Mouse (Mus musculus): ENCODE data around the gene Timm17a. TPM values are rescaled to one million over a fixed set of nuclear protein-coding genes. Genes with fewer than 3 reads are reported as not detected.

Timm17a gene
- 98.7 and 119 TPM in 2 replicates for total RNA-seq (2014; fragmentation: Nextera tagmentation)
- 34.5 and 46.8 TPM in 2 replicates for total RNA-seq (2017)

- peak; percentile 100 for ATAC-seq (replicated peaks; ENCODE audit: low FRiP score, low TSS enrichment, poor library complexity, severe bottlenecking)
Observed at GRCm38 (mm10) chr1:135313284-135314031, at the start of gene Timm17a. Timm17a (minus strand) TSS chr1:135313778.

- no peak for ATAC-seq (replicated peaks; ENCODE audit: low FRiP score, low TSS enrichment, poor library complexity, severe bottlenecking)
Observed at GRCm38 (mm10) chr1:135362115-135362514, 48.5 kb upstream of the Timm17a start.

- ATAC-seq (replicated peaks; ENCODE audit: low FRiP score, low TSS enrichment, poor library complexity, severe bottlenecking) = no peak
Observed at GRCm38 (mm10) chr1:135361491-135361890, 47.9 kb upstream of the Timm17a start.

- ATAC-seq (replicated peaks; ENCODE audit: low FRiP score, low TSS enrichment, poor library complexity, severe bottlenecking) = no peak
Observed at GRCm38 (mm10) chr1:135359071-135359470, 45.5 kb upstream of the Timm17a start.

- no peak for ATAC-seq (replicated peaks; ENCODE audit: low FRiP score, low TSS enrichment, poor library complexity, severe bottlenecking)
Observed at GRCm38 (mm10) chr1:135351953-135352352, 38.4 kb upstream of the Timm17a start.

GRCm38 (mm10) chr1:135347498-135348169 is 34.1 kb upstream of the Timm17a start:
- no peak for ATAC-seq (replicated peaks; ENCODE audit: low FRiP score, low TSS enrichment, poor library complexity, severe bottlenecking)

- no peak for ATAC-seq (replicated peaks; ENCODE audit: low FRiP score, low TSS enrichment, poor library complexity, severe bottlenecking)
Observed at GRCm38 (mm10) chr1:135346891-135347290, 33.3 kb upstream of the Timm17a start.

- ATAC-seq (replicated peaks; ENCODE audit: low FRiP score, low TSS enrichment, poor library complexity, severe bottlenecking) = no peak
Observed at GRCm38 (mm10) chr1:135344026-135344425, 30.4 kb upstream of the Timm17a start.

- ATAC-seq (replicated peaks; ENCODE audit: low FRiP score, low TSS enrichment, poor library complexity, severe bottlenecking) = no peak
Observed at GRCm38 (mm10) chr1:135341947-135342346, 28.4 kb upstream of the Timm17a start.

- ATAC-seq (replicated peaks; ENCODE audit: low FRiP score, low TSS enrichment, poor library complexity, severe bottlenecking) = no peak
Observed at GRCm38 (mm10) chr1:135330578-135330977, 17.0 kb upstream of the Timm17a start.

GRCm38 (mm10) chr1:135328368-135328767 is 14.8 kb upstream of the Timm17a start:
- no peak for ATAC-seq (replicated peaks; ENCODE audit: low FRiP score, low TSS enrichment, poor library complexity, severe bottlenecking)

GRCm38 (mm10) chr1:135325934-135326333 is 12.4 kb upstream of the Timm17a start:
- ATAC-seq (replicated peaks; ENCODE audit: low FRiP score, low TSS enrichment, poor library complexity, severe bottlenecking) = no peak

- ATAC-seq (replicated peaks; ENCODE audit: low FRiP score, low TSS enrichment, poor library complexity, severe bottlenecking) = no peak
Observed at GRCm38 (mm10) chr1:135324571-135324970, 11.0 kb upstream of the Timm17a start, which contains the start of gene Lmod1. Lmod1 (plus strand) TSS chr1:135324807.

- ATAC-seq (replicated peaks; ENCODE audit: low FRiP score, low TSS enrichment, poor library complexity, severe bottlenecking) = no peak
Observed at GRCm38 (mm10) chr1:135323367-135323901, 9.9 kb upstream of the Timm17a start.

- no peak for ATAC-seq (replicated peaks; ENCODE audit: low FRiP score, low TSS enrichment, poor library complexity, severe bottlenecking)
Observed at GRCm38 (mm10) chr1:135312201-135312600, 1.4 kb downstream of the Timm17a start.

- no peak for ATAC-seq (replicated peaks; ENCODE audit: low FRiP score, low TSS enrichment, poor library complexity, severe bottlenecking)
Observed at GRCm38 (mm10) chr1:135311356-135311755, 2.2 kb downstream of the Timm17a start.

- ATAC-seq (replicated peaks; ENCODE audit: low FRiP score, low TSS enrichment, poor library complexity, severe bottlenecking) = no peak
Observed at GRCm38 (mm10) chr1:135290908-135291307, 22.7 kb downstream of the Timm17a start.

- ATAC-seq (replicated peaks; ENCODE audit: low FRiP score, low TSS enrichment, poor library complexity, severe bottlenecking) = no peak
Observed at GRCm38 (mm10) chr1:135286311-135286710, 27.3 kb downstream of the Timm17a start.

GRCm38 (mm10) chr1:135283826-135284291 is 29.7 kb downstream of the Timm17a start, which contains the start of gene Rnpep:
Rnpep (minus strand) TSS chr1:135284084.
- ATAC-seq (replicated peaks; ENCODE audit: low FRiP score, low TSS enrichment, poor library complexity, severe bottlenecking) = peak; percentile 81

GRCm38 (mm10) chr1:135283287-135283825 is 30.2 kb downstream of the Timm17a start:
- ATAC-seq (replicated peaks; ENCODE audit: low FRiP score, low TSS enrichment, poor library complexity, severe bottlenecking) = 0 out of 2 replicates have a peak, but pooled peaks have one; percentile 21

All from megakaryocyte-erythroid progenitor cell, adult 5-6 weeks (primary cell).